Mouse (Mus musculus) forebrain, embryonic 14.5 days (tissue): ENCODE results near the gene Olfr286. TPM values are rescaled to one million over a fixed set of nuclear protein-coding genes. Genes with fewer than 3 reads are reported as not detected.
A peak's percentile ranks its signal among the peaks of the same experiment; 100 is the strongest.

Experiments
- ATAC-seq: fragments of 200-750 bp; cut with Nextera tagmentation; 2 replicates; pipeline ENCODE4 v1.8.0; 2017; ENCODE audit warnings: mild to moderate bottlenecking, moderate library complexity
- DNase-seq: peaks from one replicate; pipeline ENCODE4 v3.0.0-alpha.2; 2015; ENCODE audit warnings: low spot score
- H3K27ac ChIP-seq: fragments of 300-500 bp; sonication (generic); 2 replicates; pipeline ENCODE4 v1.5.1; 2014; ENCODE audit warnings: low read depth, mild to moderate bottlenecking, control low read depth, low read length, moderate library complexity
- H3K27me3 ChIP-seq: fragments of 300-500 bp; sonication (generic); replicated peaks from 2 replicates; pipeline ENCODE4 v1.6.1; 2014; ENCODE audit warnings: low read length, control low read depth, mixed read lengths; ENCODE audit not compliant: control insufficient read depth, insufficient read depth
- H3K36me3 ChIP-seq: fragments of 300-500 bp; sonication (generic); 2 replicates; pipeline ENCODE4 v1.6.1; 2014; ENCODE audit warnings: low read length, control low read depth; ENCODE audit not compliant: control insufficient read depth, insufficient read depth
- H3K4me1 ChIP-seq: fragments of 300-500 bp; sonication (generic); 2 replicates; pipeline ENCODE4 v1.6.1; 2014; ENCODE audit warnings: antibody characterized with exemption, low read length, control low read depth; ENCODE audit not compliant: control insufficient read depth, insufficient read depth
- H3K4me2 ChIP-seq: fragments of 300-500 bp; sonication (generic); 2 replicates; pipeline ENCODE4 v1.6.1; 2014; ENCODE audit warnings: mild to moderate bottlenecking, control low read depth, low read length
- H3K4me3 ChIP-seq: fragments of 300-500 bp; sonication (generic); 2 replicates; pipeline ENCODE4 v1.5.1; 2014; ENCODE audit warnings: low read depth, low read length, control low read depth
- H3K9ac ChIP-seq: fragments of 300-500 bp; sonication (generic); 2 replicates; pipeline ENCODE4 v1.6.1; 2014; ENCODE audit warnings: mild to moderate bottlenecking, low read length, control low read depth, moderate library complexity
- H3K9me3 ChIP-seq: fragments of 300-500 bp; sonication (generic); replicated peaks from 2 replicates; pipeline ENCODE4 v1.6.1; 2016; ENCODE audit warnings: low read length, control low read depth, mixed read lengths; ENCODE audit not compliant: control insufficient read depth
- WGBS: fragments of 180-500 bp; shearing (Covaris S2); extraction: QIAGEN DNeasy Blood & Tissue Kit; methylation state at CpG from one replicate; pipeline ENCODE4 v1.1.7; 2014; 5-methylcytosine and 5-hydroxymethylcytosine counted together
- polyA plus RNA-seq: library from polyadenylated mRNA; unstranded; fragments of >200 nt; fragmentation: Nextera tagmentation; extraction: Ambion mirVana; gene quantifications from 2 replicates; pipeline ENCODE4 v1.2.1, GENCODE M21; 2014

The Olfr286 gene
- polyA plus RNA-seq, 1 experiment from 2014 or later: not detected

GRCm38 (mm10) chr15:98214130-98214529 lies 20.1 kb downstream of the Olfr286 start:
- Histone ChIP-seq H3K27ac (no peak overlapping the region), H3K4me3 (no peak overlapping the region), H3K27me3 (no peaks in the 10 kb centered on the region), H3K4me2 (no peak overlapping the region), H3K9ac (no peak overlapping the region), H3K36me3 (no peaks in the 10 kb centered on the region), H3K4me1 (no peaks in the 10 kb centered on the region), H3K9me3 (no peaks in the 10 kb centered on the region)
- ATAC-seq (no peak), DNase-seq (no peak)
- 76% methylated on average over 5 of the region's 5 CpGs for WGBS

GRCm38 (mm10) chr15:98213336-98213870 lies 20.8 kb downstream of the Olfr286 start:
- Histone ChIP-seq H3K4me1 (no peaks in the 10 kb centered on the region), H3K4me3 (no peak overlapping the region), H3K36me3 (no peaks in the 10 kb centered on the region), H3K27ac (no peak overlapping the region), H3K9ac (no peak overlapping the region), H3K27me3 (no peaks in the 10 kb centered on the region), H3K9me3 (no peaks in the 10 kb centered on the region), H3K4me2 (no peak overlapping the region)
- DNase-seq (no peak), ATAC-seq (no peak)
- 84% methylated on average over 5 of the region's 5 CpGs for WGBS

GRCm38 (mm10) chr15:98209676-98210075 lies 24.6 kb downstream of the Olfr286 start:
- H3K27ac ChIP-seq: no peak overlapping the region
- no peaks in the 10 kb centered on the region for H3K4me1 ChIP-seq
- H3K27me3 ChIP-seq: no peaks in the 10 kb centered on the region
- DNase-seq (no peak), ATAC-seq (no peak)
- WGBS: 88% methylated on average over 7 of the region's 7 CpGs
- H3K9me3 ChIP-seq: no peaks in the 10 kb centered on the region
- H3K4me3 ChIP-seq: no peak overlapping the region
- H3K36me3 ChIP-seq: no peaks in the 10 kb centered on the region
- H3K9ac ChIP-seq: no peak overlapping the region
- no peak overlapping the region for H3K4me2 ChIP-seq

GRCm38 (mm10) chr15:98195442-98195841 lies 38.8 kb downstream of the Olfr286 start, which contains the start of gene Olfr288:
Olfr288 (minus strand) TSS chr15:98195542.
- 75% methylated on average over 3 of the region's 3 CpGs for WGBS
- Histone ChIP-seq H3K27me3 (no peaks in the 10 kb centered on the region), H3K9me3 (no peaks in the 10 kb centered on the region), H3K36me3 (no peaks in the 10 kb centered on the region), H3K4me3 (no peak within 1 kb of the TSS), H3K4me1 (no peaks in the 10 kb centered on the region), H3K4me2 (no peak within 1 kb of the TSS), H3K27ac (no peak within 1 kb of the TSS), H3K9ac (no peak within 1 kb of the TSS)
- no peak for ATAC-seq
- no peak for DNase-seq

- no peaks in the 10 kb centered on the region for H3K36me3 ChIP-seq
- H3K9ac ChIP-seq: no peak overlapping the region
- no peaks in the 10 kb centered on the region for H3K27me3 ChIP-seq
- no peak overlapping the region for H3K4me2 ChIP-seq
- ATAC-seq (no peak), DNase-seq (no peak)
- H3K9me3 ChIP-seq: no peaks in the 10 kb centered on the region
- 0 out of 2 replicates have a peak, but pooled peaks cover 3% of the 10 kb centered on the region for H3K4me1 ChIP-seq
- H3K27ac ChIP-seq: no peak overlapping the region
- 80% methylated on average over 4 of the region's 4 CpGs for WGBS
- H3K4me3 ChIP-seq: no peak overlapping the region
Measured at GRCm38 (mm10) chr15:98184456-98184855, 49.8 kb downstream of the Olfr286 start.

- Histone ChIP-seq H3K36me3 (no peaks in the 10 kb centered on the region), H3K27ac (no peak overlapping the region), H3K4me3 (no peak overlapping the region), H3K4me2 (no peak overlapping the region), H3K9me3 (no peaks in the 10 kb centered on the region), H3K4me1 (0 out of 2 replicates have a peak, but pooled peaks cover 3% of the 10 kb centered on the region), H3K9ac (no peak overlapping the region), H3K27me3 (no peaks in the 10 kb centered on the region)
- no peak for DNase-seq
- WGBS: 78% methylated on average over 12 of the region's 12 CpGs
- ATAC-seq: no peak
Measured at GRCm38 (mm10) chr15:98181856-98182570, 52.2 kb downstream of the Olfr286 start.

- DNase-seq (peak; percentile 91), ATAC-seq (peak; percentile 98)
- Histone ChIP-seq H3K27me3 (no peaks in the 10 kb centered on the region), H3K36me3 (no peaks in the 10 kb centered on the region), H3K9ac (peak overlapping the region; percentile 57), H3K4me2 (peak overlapping the region; percentile 83), H3K9me3 (no peaks in the 10 kb centered on the region), H3K27ac (0 out of 2 replicates have a peak overlapping the region, but pooled peaks have one; percentile 36), H3K4me3 (peak overlapping the region; percentile 51), H3K4me1 (0 out of 2 replicates have a peak, but pooled peaks cover 3% of the 10 kb centered on the region)
- under 1% methylated on average over 30 of the region's 30 CpGs for WGBS
Measured at GRCm38 (mm10) chr15:98181132-98181711, 53.0 kb downstream of the Olfr286 start.

- Histone ChIP-seq H3K4me2 (peak overlapping the region; percentile 83), H3K4me1 (0 out of 2 replicates have a peak, but pooled peaks cover 3% of the 10 kb centered on the region), H3K4me3 (peak overlapping the region; percentile 51), H3K27me3 (no peaks in the 10 kb centered on the region), H3K9me3 (no peaks in the 10 kb centered on the region), H3K27ac (0 out of 2 replicates have a peak overlapping the region, but pooled peaks have one; percentile 36), H3K36me3 (no peaks in the 10 kb centered on the region), H3K9ac (peak overlapping the region; percentile 57)
- ATAC-seq (no peak), DNase-seq (no peak)
- 4% methylated on average over 26 of the region's 26 CpGs for WGBS
Measured at GRCm38 (mm10) chr15:98180567-98181131, 53.6 kb downstream of the Olfr286 start.
